Mouse (Mus musculus) cerebellum, adult 18-20 months (tissue): Measurements from ENCODE around the gene 4930535I16Rik.
"Not testable (repeated sequence)": the region's sequence is repeated elsewhere in the genome, so short reads cannot be mapped to it uniquely, and the experiment has no call there.

Source experiments
- DNase-seq, 2 experiments: peaks; one replicate each; pipeline ENCODE4 v3.0.0; 2021

The 4930535I16Rik gene

GRCm38 (mm10) chr4:123917548-123918140 lies at the start of gene 4930535I16Rik:
4930535I16Rik (minus strand) TSS chr4:123918022.
- DNase-seq, result peak in 1 of 2 experiments; percentile 43

GRCm38 (mm10) chr4:123962721-123963120 lies 44.9 kb upstream of the 4930535I16Rik start:
- no peak for DNase-seq

DNA sequence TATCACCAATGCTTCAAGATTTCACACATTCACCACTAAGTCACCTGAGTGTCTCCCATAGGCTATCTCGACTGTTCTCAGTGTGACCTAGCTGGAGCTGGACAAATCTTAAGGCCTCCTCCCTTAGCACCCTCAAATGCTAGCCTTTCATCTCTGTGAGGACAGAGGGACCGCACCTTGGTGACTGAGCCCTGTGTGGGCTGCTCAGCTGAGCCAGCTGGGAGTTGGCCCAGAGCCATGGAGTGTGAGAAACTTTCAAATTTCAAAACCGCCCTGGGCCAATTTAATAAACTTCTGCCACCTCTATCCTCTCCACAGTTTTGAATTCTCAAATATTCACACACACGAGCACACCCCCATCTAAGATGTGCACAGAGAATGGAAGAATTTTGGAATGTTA lies 43.1 kb upstream of the 4930535I16Rik start:
- no peak for DNase-seq

DNA sequence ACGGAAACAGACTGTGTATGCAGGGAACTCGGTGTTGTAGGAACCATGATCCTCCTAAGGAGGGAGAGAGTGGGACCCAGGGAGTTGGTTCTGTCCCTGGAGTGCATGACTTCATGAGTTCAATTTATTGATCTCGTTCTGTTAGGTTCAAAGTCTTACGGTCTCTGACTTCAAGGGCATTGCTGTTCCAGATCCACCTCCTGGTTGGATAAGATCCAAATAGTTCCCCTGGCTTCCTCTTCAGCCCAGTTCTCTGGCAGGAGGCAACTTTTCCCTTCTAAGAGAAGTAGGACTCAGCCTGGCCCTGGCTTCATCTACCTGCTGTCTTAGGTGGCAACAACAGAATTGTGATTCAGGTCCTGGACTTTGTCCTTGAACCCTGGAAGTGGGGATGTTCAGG lies 40.1 kb upstream of the 4930535I16Rik start:
- no peak for DNase-seq

DNA sequence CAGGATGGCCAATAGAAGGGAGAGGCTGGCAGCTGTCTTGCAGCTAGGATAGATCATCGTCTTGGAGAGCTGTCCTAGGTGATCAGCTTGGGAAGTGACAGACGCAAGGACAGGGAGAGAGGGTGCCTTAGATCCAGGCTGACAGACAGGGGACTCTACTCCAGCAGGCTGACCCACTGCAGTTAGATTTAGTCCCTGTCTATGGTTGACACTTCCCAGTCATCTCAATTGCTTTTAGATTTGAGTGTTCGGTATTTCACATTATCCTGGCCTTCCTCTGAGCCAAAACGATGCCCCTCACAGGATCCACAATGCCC lies 39.6 kb upstream of the 4930535I16Rik start:
- no peak for DNase-seq

GRCm38 (mm10) chr4:123956703-123957491 lies 39.1 kb upstream of the 4930535I16Rik start:
- DNase-seq, result peak; percentile 83 to 84

DNA sequence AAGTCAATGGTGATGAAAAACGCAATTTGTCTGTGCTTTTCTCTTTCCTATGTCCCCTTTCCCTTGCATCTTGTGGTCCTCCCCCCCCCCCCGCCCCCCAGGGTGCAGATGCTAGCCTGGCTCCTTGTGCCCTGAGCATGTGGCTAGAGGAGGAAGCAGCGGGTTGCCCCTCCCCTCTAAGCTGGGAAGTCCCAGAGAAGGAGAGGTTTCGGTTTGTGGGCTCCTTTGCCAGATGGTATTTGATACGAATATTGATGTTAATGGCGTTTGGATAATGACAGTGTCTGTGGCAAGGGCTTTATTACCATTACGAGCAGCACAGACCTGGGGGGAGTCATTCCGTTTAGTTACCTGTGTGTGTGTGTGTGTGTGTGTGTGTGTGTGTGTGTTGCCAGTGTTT lies 34.2 kb upstream of the 4930535I16Rik start:
- DNase-seq, result no peak

DNA sequence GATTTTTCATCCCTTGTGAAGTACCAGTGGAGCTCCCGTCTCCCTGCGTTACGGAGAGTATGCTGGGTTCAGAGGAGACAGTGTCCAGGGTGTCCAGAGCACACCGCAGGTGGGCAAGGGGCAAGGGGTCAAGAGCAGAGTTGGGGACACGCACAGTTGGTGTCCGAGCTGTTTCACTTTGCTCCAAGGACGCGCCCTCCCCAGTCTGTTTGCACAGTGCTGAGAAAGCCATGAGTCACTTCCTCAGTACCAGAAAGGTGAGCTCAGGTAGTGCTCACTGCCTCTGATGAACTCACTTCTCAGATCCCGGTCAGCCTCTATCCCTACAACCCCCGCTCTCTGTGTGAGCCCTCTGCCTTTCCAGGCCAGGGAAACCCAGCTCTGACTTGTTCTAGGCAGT lies 31.8 kb upstream of the 4930535I16Rik start:
- DNase-seq, result no peak

- no peak for DNase-seq
These were observed 31.1 kb upstream of the 4930535I16Rik start for GRCm38 (mm10) chr4:123948901-123949300.

GRCm38 (mm10) chr4:123947149-123947548 lies 29.3 kb upstream of the 4930535I16Rik start:
- DNase-seq, result no peak

GRCm38 (mm10) chr4:123946701-123947100 lies 28.9 kb upstream of the 4930535I16Rik start:
- no peak for DNase-seq

- DNase-seq, result not testable (repeated sequence)
These were observed 23.1 kb upstream of the 4930535I16Rik start for GRCm38 (mm10) chr4:123940878-123941277.

GRCm38 (mm10) chr4:123939838-123940237 lies 22.0 kb upstream of the 4930535I16Rik start:
- DNase-seq, result peak; percentile 34 to 64

GRCm38 (mm10) chr4:123936059-123936458 lies 18.2 kb upstream of the 4930535I16Rik start:
- no peak for DNase-seq

GRCm38 (mm10) chr4:123934306-123934705 lies 16.5 kb upstream of the 4930535I16Rik start:
- DNase-seq, result peak; percentile 48 to 49

- no peak for DNase-seq
These were observed 12.2 kb upstream of the 4930535I16Rik start for GRCm38 (mm10) chr4:123929994-123930393.

DNA sequence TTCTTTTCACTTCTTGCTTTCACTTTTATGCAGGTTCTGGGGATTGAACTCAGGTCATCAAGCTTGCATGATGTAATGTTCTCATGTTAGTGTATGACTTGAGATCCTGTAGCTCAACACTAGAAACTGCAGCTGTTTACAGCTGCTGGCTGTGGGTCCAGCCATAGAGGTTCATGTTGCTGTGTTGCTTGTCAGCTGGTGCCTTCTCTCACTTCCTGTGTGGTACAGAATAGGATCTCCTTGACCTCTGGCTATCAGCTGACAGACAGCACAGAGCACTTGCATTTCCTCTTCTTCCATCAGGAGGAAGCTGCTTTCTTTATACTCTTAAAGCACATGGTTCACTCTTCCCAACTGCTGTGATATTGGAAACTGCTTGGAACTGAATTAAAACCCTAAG lies 10.1 kb upstream of the 4930535I16Rik start:
- no peak for DNase-seq

DNA sequence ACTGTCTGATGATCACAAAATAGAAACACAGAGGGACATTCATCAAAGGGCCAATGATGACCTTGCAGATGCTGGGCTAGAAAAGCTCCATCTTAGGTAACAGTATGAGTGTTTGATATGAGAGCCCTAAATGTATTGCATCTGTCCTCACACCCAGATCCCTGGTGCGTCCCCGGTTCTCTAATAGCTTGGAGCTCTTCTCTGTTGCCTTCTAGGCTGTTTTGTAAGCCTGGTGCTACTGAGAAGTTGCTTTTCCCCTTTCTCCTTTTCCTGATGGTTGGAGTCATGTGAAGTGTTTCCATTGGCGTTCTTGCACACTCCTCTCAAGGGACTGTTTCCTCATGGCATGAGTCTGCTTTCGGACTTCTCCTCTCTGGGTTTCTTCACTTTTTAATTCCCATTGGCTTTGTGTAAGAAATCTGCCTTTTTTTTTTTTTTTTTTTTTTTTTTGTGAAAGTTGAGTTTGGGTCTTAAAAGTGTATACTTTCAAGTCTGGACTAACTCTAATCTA lies 3.3 kb upstream of the 4930535I16Rik start:
- DNase-seq, result no peak

DNA sequence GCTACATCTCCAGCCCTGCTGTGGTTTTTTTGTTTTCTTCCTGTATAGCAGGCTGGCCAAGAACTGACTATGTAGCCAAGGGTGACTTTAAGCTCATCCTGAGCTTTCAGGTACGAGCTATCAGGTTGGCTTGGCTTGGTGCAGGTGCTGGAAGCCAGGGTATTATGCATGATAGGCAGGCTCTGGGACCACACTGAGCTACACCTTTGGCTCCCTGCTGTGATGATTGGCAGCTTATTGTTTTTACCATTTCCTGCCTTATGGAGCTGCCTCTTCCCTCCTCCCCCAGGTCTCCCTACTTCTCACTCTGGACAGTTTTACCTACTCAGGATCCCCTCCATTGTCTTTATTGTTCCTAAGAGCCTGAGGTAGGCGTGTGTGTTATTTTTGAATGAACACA lies 1.0 kb upstream of the 4930535I16Rik start:
- no peak for DNase-seq

DNA sequence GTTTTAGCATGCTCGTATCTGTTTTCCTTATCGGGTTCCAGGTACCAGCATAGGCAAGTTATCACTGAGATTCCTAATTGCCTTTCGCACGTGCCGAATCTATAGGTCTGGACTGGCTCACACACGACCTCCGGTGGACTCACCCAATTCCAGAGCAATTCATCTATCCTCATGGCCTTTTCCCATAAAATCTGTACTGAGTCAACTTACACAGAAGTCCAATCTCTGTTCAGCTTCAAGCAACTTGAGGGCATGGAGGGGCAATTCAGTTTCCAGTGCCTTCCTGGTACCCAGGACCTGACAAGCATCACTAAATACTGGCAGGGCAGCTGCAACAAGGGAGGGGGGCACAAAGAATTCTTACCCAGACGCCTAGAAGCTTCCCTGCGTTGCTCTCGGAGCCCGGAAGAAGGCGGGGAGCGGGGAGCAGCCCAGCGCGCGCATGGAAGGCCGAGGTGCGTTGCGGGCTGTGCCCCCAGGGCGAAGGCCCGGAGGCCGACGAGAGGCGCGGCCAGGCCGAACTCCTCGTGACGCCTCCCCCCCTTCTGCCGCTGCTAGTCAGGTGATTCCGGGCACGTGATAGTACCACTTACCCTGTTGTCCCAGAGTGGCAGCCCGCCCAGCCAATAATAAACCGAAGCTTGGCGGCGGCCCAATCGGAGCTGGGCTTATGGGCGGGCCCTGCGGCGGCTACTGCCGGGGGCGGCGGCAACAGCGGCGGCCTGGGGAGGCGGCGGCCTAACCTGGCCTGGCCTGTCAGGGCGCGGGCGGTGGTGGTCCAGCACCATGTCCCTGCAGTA lies 874 bp downstream of the 4930535I16Rik start, which contains the start of gene Rragc:
Gene Rragc (plus strand): TSS at position 699 of the 800 bp plus-strand sequence.
- DNase-seq, result peak; percentile 100

DNA sequence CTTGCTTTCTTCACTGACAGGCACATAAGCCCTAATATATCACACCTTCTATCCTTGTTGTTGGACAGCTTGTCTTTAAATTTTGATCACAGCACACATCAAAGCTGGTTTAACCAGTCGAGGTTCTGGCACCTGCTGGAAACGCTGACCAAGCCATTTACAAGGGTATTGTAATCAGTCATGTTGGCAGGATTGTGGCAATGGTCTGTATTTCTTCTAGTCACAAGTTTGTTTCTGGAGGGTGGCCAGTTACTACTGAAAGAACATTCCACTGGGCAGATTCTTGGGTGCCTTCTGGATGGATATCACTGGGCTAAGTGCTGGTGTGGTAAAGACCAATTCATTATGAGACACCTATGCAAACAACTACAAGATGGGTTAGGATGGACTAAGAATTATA lies 5.4 kb downstream of the 4930535I16Rik start:
- DNase-seq, result no peak

GRCm38 (mm10) chr4:123911503-123911902 lies 6.3 kb downstream of the 4930535I16Rik start:
- no peak for DNase-seq

GRCm38 (mm10) chr4:123905126-123905668 lies 12.6 kb downstream of the 4930535I16Rik start:
- no peak for DNase-seq
